Mouse (Mus musculus): Measurements from ENCODE around the gene Nectin1.

- TF ChIP-seq POLR2A (IDR thresholded peaks at IDR 0.05; ENCODE audit: insufficient read depth, low read depth, low read length) (no peak), CTCF (IDR thresholded peaks at IDR 0.05; ENCODE audit: insufficient read depth, low read depth, low read length) (no peak)
Observed at GRCm38 (mm10) chr9:43784841-43785240, 41.1 kb downstream of the Nectin1 start.

All from olfactory bulb, adult 2 months (tissue).